Comparison of ENCODE assay signal across 9 mouse cellular contexts in genomic region chr17:31385671-31386665, GRCm38 (mm10). TPM values are rescaled to one million over a fixed set of nuclear protein-coding genes. Genes with fewer than 3 reads are reported as not detected.
DNase-seq lines count a peak whose midpoint lies in the region; ATAC-seq and TF ChIP-seq lines count a peak whose summit lies in the region.
"Had no signal": no experiment of that assay in that cellular context is flagged by ENCODE, and none has a peak within 500 bp of the region (broad histone marks: within the 10 kb centered on the region; RNA-seq: fewer than 3 reads in every experiment).

Gene Pde9a (plus strand): TSS chr17:31386210.

- in situ Hi-C loops in CH12.LX (cut with MboI; ENCODE audit: low pct_ligation_motif_present, low pct_unique_long_range_greater_than_20kb, low sequenced_read_pairs), result no loop called here

- no peak for TF ChIP-seq RAD21 in CH12.LX (IDR thresholded peaks at IDR 0.05; ENCODE audit: low read depth, low read length)

- H3K36me3 ChIP-seq in CH12.LX (replicated peaks in 1 of 2; ENCODE audit: control insufficient read depth in 1 of 2, insufficient read depth in 1 of 2, low read length in 1 of 2), result no peaks in the 10 kb centered on the region
- H3K36me3 ChIP-seq in forebrain, embryonic 15.5 days, result no peaks in the 10 kb centered on the region
- H3K36me3 ChIP-seq in liver, embryonic 14.5 days (replicated peaks; ENCODE audit: control insufficient read depth, insufficient read depth, low read depth), result no peaks in the 10 kb centered on the region
- no peaks in the 10 kb centered on the region for H3K36me3 ChIP-seq in neural tube, embryonic 14.5 days (ENCODE audit: control insufficient read depth, insufficient read depth, low read length)

- peaks cover 87% of the 10 kb centered on the region for H3K27me3 ChIP-seq in CH12.LX (replicated peaks)
- H3K27me3 ChIP-seq in forebrain, embryonic 15.5 days, result no peaks in the 10 kb centered on the region
- H3K27me3 ChIP-seq in liver, embryonic 14.5 days (ENCODE audit: control insufficient read depth, insufficient read depth, low read length), result peaks cover 13% of the 10 kb centered on the region
- no peaks in the 10 kb centered on the region for H3K27me3 ChIP-seq in neural tube, embryonic 14.5 days (ENCODE audit: control insufficient read depth, insufficient read depth, low read length)

- no peaks in the 10 kb centered on the region for H3K9me3 ChIP-seq in CH12.LX (replicated peaks; ENCODE audit: low read length)
- no peaks in the 10 kb centered on the region for H3K9me3 ChIP-seq in forebrain, embryonic 15.5 days
- no peaks in the 10 kb centered on the region for H3K9me3 ChIP-seq in liver, embryonic 14.5 days (ENCODE audit: control insufficient read depth, low read length)
- no peaks in the 10 kb centered on the region for H3K9me3 ChIP-seq in neural tube, embryonic 14.5 days (ENCODE audit: control insufficient read depth, low read length)

- H3K79me2 ChIP-seq in CH12.LX (replicated peaks; ENCODE audit: control insufficient read depth, extremely low read depth, insufficient read depth, poor library complexity, severe bottlenecking), result no peaks in the 10 kb centered on the region

- dilution Hi-C loops in CH12.LX (cut with MboI; ENCODE audit: extremely low pct_ligation_motif_present, extremely low pct_unique_long_range_greater_than_20kb, low sequenced_read_pairs), result no loop called here

- H3K4me1 ChIP-seq in CH12.LX (ENCODE audit: control insufficient read depth in 1 of 2, insufficient read depth in 2 of 2), result no peaks in the 10 kb centered on the region
- peaks cover 54% of the 10 kb centered on the region for H3K4me1 ChIP-seq in forebrain, embryonic 15.5 days
- peaks cover 0 to 2% of the 10 kb centered on the region in 2 experiments; a peak in 2 of 4 replicates for H3K4me1 ChIP-seq in liver, embryonic 14.5 days (replicated peaks; ENCODE audit: control insufficient read depth in 2 of 2, insufficient read depth in 2 of 2, low read length in 1 of 2)
- H3K4me1 ChIP-seq in neural tube, embryonic 14.5 days (ENCODE audit: control insufficient read depth, insufficient read depth, low read length), result peaks cover 43% of the 10 kb centered on the region

- intact Hi-C loops in heart, postnatal 10 days (cut with DNase I), result loop anchor here (5.0 kb wide), 1 partner anchor 46 kb away; no protein-coding TSS in a partner anchor

- no peak within 1 kb of the TSS for H3K27ac ChIP-seq in CH12.LX (ENCODE audit: insufficient read depth, low read depth)
- peak within 1 kb of the TSS; percentile 84 for H3K27ac ChIP-seq in forebrain, embryonic 15.5 days (replicated peaks)
- no peak within 1 kb of the TSS for H3K27ac ChIP-seq in liver, embryonic 14.5 days
- H3K27ac ChIP-seq in neural tube, embryonic 14.5 days (ENCODE audit: low read depth, low read length), result peak within 1 kb of the TSS; percentile 60

- ATAC-seq in forebrain, embryonic 15.5 days (replicated peaks), result peak; percentile 86
- peak; percentile 33; the same call in 1 of the 2 replicates for ATAC-seq in liver, embryonic 14.5 days (ENCODE audit: insufficient read depth)
- ATAC-seq in neural tube, embryonic 14.5 days (ENCODE audit: low read depth), result peak; percentile 90
- ATAC-seq: Patski had no signal

- H3K4me2 ChIP-seq in CH12.LX (ENCODE audit: insufficient read depth, low read depth, poor library complexity, severe bottlenecking), result peak within 1 kb of the TSS; percentile 73
- peak within 1 kb of the TSS; percentile 75 for H3K4me2 ChIP-seq in forebrain, embryonic 15.5 days (replicated peaks)
- H3K4me2 ChIP-seq in liver, embryonic 14.5 days (ENCODE audit: low read depth), result peak within 1 kb of the TSS; percentile 58
- H3K4me2 ChIP-seq in neural tube, embryonic 14.5 days (ENCODE audit: low read depth, low read length), result peak within 1 kb of the TSS; percentile 84

- H3K9ac ChIP-seq in CH12.LX (ENCODE audit: insufficient read depth, low read depth), result no peak within 1 kb of the TSS
- peak within 1 kb of the TSS; percentile 93 for H3K9ac ChIP-seq in forebrain, embryonic 15.5 days (replicated peaks)
- no peak within 1 kb of the TSS; the same call in 1 of the 2 replicates for H3K9ac ChIP-seq in liver, embryonic 14.5 days (replicated peaks)
- H3K9ac ChIP-seq in neural tube, embryonic 14.5 days (replicated peaks; ENCODE audit: low read depth, low read length), result peak within 1 kb of the TSS; percentile 63

- TF ChIP-seq CTCF in CH12.LX (conservative IDR thresholded peaks at IDR 0.05 in 1 of 2, IDR thresholded peaks at IDR 0.05 in 1 of 2; ENCODE audit: low read depth in 2 of 2, low read length in 2 of 2), result no peak
- no peak for TF ChIP-seq CTCF in liver, embryonic 14.5 days (IDR thresholded peaks at IDR 0.05; ENCODE audit: low read depth)

- DNase-seq in CH12.LX (ENCODE audit: extremely low read depth), result peak; percentile 16
- peak; percentile 3 for DNase-seq in c-Kit-positive CD71-positive TER-119-positive erythroid progenitor cells, embryonic 14.5 days (ENCODE audit: low spot score)
- DNase-seq in heart, postnatal 10 days, result peak; percentile 57 to 60
- DNase-seq in kidney, postnatal 36 days, result peak; percentile 81 to 91
- no peak for DNase-seq in liver, embryonic 14.5 days (ENCODE audit: low read depth in 3 of 3, low spot score in 3 of 3)
- peak; percentile 36 for DNase-seq in thymus, postnatal 0 days (ENCODE audit: low spot score)

- no peak for TF ChIP-seq EP300 in CH12.LX (IDR thresholded peaks at IDR 0.05; ENCODE audit: low read length)
- TF ChIP-seq EP300 in liver, embryonic 14.5 days (IDR thresholded peaks at IDR 0.05; ENCODE audit: low read depth), result no peak

- WGBS in forebrain, embryonic 15.5 days, result under 1% methylated on average over 32 of the region's 56 CpGs
- 1% methylated on average over 41 of the region's 56 CpGs for WGBS in liver, embryonic 14.5 days (ENCODE audit: insufficient replicate concordance)
- under 1% methylated on average over 48 of the region's 56 CpGs for WGBS in neural tube, embryonic 14.5 days

- TF ChIP-seq POLR2A in CH12.LX (IDR thresholded peaks at IDR 0.05; ENCODE audit: low read depth, low read length), result no peak

- H3K4me3 ChIP-seq in CH12.LX (replicated peaks in 1 of 3; ENCODE audit: low read depth in 2 of 3, low read length in 2 of 3, poor library complexity in 1 of 3), result peak within 1 kb of the TSS in 1 of 3 experiments; percentile 27
- peak within 1 kb of the TSS; percentile 96 for H3K4me3 ChIP-seq in forebrain, embryonic 15.5 days
- H3K4me3 ChIP-seq in liver, embryonic 14.5 days (ENCODE audit: insufficient read depth in 1 of 2, low read depth in 2 of 2, low read length in 2 of 2), result peak within 1 kb of the TSS; percentile 52 to 55
- peak within 1 kb of the TSS; percentile 76 for H3K4me3 ChIP-seq in neural tube, embryonic 14.5 days (ENCODE audit: low read depth, low read length)

TF ChIP-seq in CH12.LX, 34 proteins besides CTCF, POLR2A, EP300 and RAD21:
- TF ChIP-seq IRF4 (IDR thresholded peaks at IDR 0.05; ENCODE audit: low read depth, low read length) (no peak), MAZ (IDR thresholded peaks at IDR 0.05; ENCODE audit: low read depth, low read length) (no peak), MEF2A (IDR thresholded peaks at IDR 0.05; ENCODE audit: borderline replicate concordance, low read depth, low read length) (no peak), E2F4 (IDR thresholded peaks at IDR 0.05; ENCODE audit: insufficient replicate concordance, low read depth, low read length) (no peak), ZC3H11A (IDR thresholded peaks at IDR 0.05; ENCODE audit: low read depth, low read length) (no peak), CHD1 (IDR thresholded peaks at IDR 0.05; ENCODE audit: low read depth, low read length) (no peak), MAFK (IDR thresholded peaks at IDR 0.05; ENCODE audit: insufficient replicate concordance, low read length) (no peak), RCOR1 (conservative IDR thresholded peaks at IDR 0.05; ENCODE audit: low read depth, low read length) (no peak), KAT2A (IDR thresholded peaks at IDR 0.05; ENCODE audit: insufficient replicate concordance, low read length) (no peak), ZMIZ1 (IDR thresholded peaks at IDR 0.05; ENCODE audit: low read depth, low read length) (no peak), JUN (IDR thresholded peaks at IDR 0.05; ENCODE audit: insufficient read depth, low read depth, low read length) (no peak), SIN3A (IDR thresholded peaks at IDR 0.05; ENCODE audit: low read length) (no peak), HCFC1 (IDR thresholded peaks at IDR 0.05; ENCODE audit: low read depth, low read length) (no peak), POLR2AphosphoS2 (IDR thresholded peaks at IDR 0.05; ENCODE audit: low read depth, low read length) (no peak), MXI1 (IDR thresholded peaks at IDR 0.05; ENCODE audit: low read depth, low read length) (no peak), CHD2 (IDR thresholded peaks at IDR 0.05; ENCODE audit: low read length) (no peak), ZNF384 (IDR thresholded peaks at IDR 0.05; ENCODE audit: low read depth, low read length) (no peak), PAX5 (IDR thresholded peaks at IDR 0.05; ENCODE audit: low read length) (no peak)

RNA-seq across cellular contexts. Expression of gene Pde9a, which starts in this region (rescaled TPM):
- not detected in 2 replicates for total RNA-seq in CH12.LX (2012; rRNA removed)
- total RNA-seq in CH12.LX (2014; rRNA removed), result not detected in 2 replicates
- not detected in 2 replicates for polyA plus RNA-seq in CH12.LX (2012; ENCODE audit: insufficient read length, low read depth)
- 58.4 and 59.6 TPM in 2 replicates for polyA plus RNA-seq in forebrain, embryonic 15.5 days (2015; fragmentation: Nextera tagmentation; extraction: Ambion mirVana)
- total RNA-seq in heart, postnatal 10 days (2021), result 1 to 10 TPM; 6.8 to 9.2 TPM
- polyA plus RNA-seq in liver, embryonic 14.5 days (2012; rRNA removed), result 3.6 TPM in 2 replicates
- 2.8 and 3.4 TPM in 2 replicates for polyA plus RNA-seq in liver, embryonic 14.5 days (2014; fragmentation: Nextera tagmentation; extraction: Ambion mirVana)
- polyA plus RNA-seq in neural tube, embryonic 14.5 days (2014; fragmentation: Nextera tagmentation; extraction: Ambion mirVana), result 26.8 and 29.5 TPM in 2 replicates
- 1.4 and 1.6 TPM in 2 replicates for polyA plus RNA-seq in thymus, postnatal 0 days (2015; fragmentation: Nextera tagmentation; extraction: Ambion mirVana)
- polyA plus RNA-seq: Patski had no signal

Comparison
In these comparisons a context has a peak if more than half of its experiments do, and no peak if none do; other contexts are left out.
1. RNA of gene Pde9a (total RNA-seq): 6.8 to 9.2 TPM in heart, postnatal 10 days; not detected in CH12.LX; every median in the first group is over 4 times any median in the second.
2. Peak in DNase-seq and H3K4me2 ChIP-seq in CH12.LX; RNA of the gene not detected or under 1 TPM.
3. DNase-seq: peak in c-Kit-positive CD71-positive TER-119-positive erythroid progenitor cells, embryonic 14.5 days (single experiment), heart, postnatal 10 days (2 of 2), kidney, postnatal 36 days (2 of 2) and thymus, postnatal 0 days (single experiment); none in liver, embryonic 14.5 days (0 of 3).
4. H3K27ac ChIP-seq: peak in forebrain, embryonic 15.5 days (single experiment) and neural tube, embryonic 14.5 days (single experiment); none in CH12.LX (single experiment) and liver, embryonic 14.5 days (single experiment).
5. H3K9ac ChIP-seq: peak in forebrain, embryonic 15.5 days (single experiment) and neural tube, embryonic 14.5 days (single experiment); none in CH12.LX (single experiment) and liver, embryonic 14.5 days (single experiment).
6. ATAC-seq: peak in every context shown above with its lines; median percentile 90 in neural tube, embryonic 14.5 days; 86 in forebrain, embryonic 15.5 days; 33 in liver, embryonic 14.5 days.
7. Peak in every context shown above with its lines, with median percentiles within 50 percentile points of each other: H3K4me2 ChIP-seq.